Mouse (Mus musculus): ENCODE results near the gene Sccpdh. TPM values are rescaled to one million over a fixed set of nuclear protein-coding genes. Genes with fewer than 3 reads are reported as not detected.

Sccpdh gene
- polyA plus RNA-seq (2014; fragmentation: Nextera tagmentation; extraction: Ambion mirVana) = 112 and 119 TPM in 2 replicates

- under 1% methylated on average over 76 of the region's 84 CpGs for WGBS
- DNase-seq (ENCODE audit: low spot score) (peak; percentile 89), ATAC-seq (ENCODE audit: low FRiP score) (peak; percentile 97)
Measured at GRCm38 (mm10) chr1:179668013-179668805, at the start of gene Sccpdh. Sccpdh (plus strand) TSS chr1:179668210.

GRCm38 (mm10) chr1:179622665-179623064, 45.3 kb upstream of the Sccpdh start:
- ATAC-seq (ENCODE audit: low FRiP score) (no peak), DNase-seq (ENCODE audit: low spot score) (no peak)
- no peak overlapping the region for H3K9ac ChIP-seq (ENCODE audit: low read depth, low read length)
- no peak overlapping the region for H3K27ac ChIP-seq (ENCODE audit: low read depth, low read length)
- no peaks in the 10 kb centered on the region for H3K27me3 ChIP-seq (ENCODE audit: control insufficient read depth, insufficient read depth, low read length)
- no peaks in the 10 kb centered on the region for H3K4me1 ChIP-seq (replicated peaks; ENCODE audit: control insufficient read depth, insufficient read depth, low read length)
- no peaks in the 10 kb centered on the region for H3K9me3 ChIP-seq (ENCODE audit: control insufficient read depth, low read length)
- WGBS = 94% methylated on average over 12 of the region's 12 CpGs
- no peak overlapping the region for H3K4me3 ChIP-seq (ENCODE audit: low read depth, low read length)
- H3K36me3 ChIP-seq (ENCODE audit: control insufficient read depth, insufficient read depth, low read length) = no peaks in the 10 kb centered on the region
- H3K4me2 ChIP-seq (replicated peaks; ENCODE audit: low read depth, low read length) = no peak overlapping the region

More at GRCm38 (mm10) chr1:179668013-179668805, at the start of gene Sccpdh:
- no peaks in the 10 kb centered on the region for H3K9me3 ChIP-seq (ENCODE audit: control insufficient read depth, low read length)
- H3K4me2 ChIP-seq (replicated peaks; ENCODE audit: low read depth, low read length) = peak within 1 kb of the TSS; percentile 62
- no peaks in the 10 kb centered on the region for H3K36me3 ChIP-seq (ENCODE audit: control insufficient read depth, insufficient read depth, low read length)
- H3K27me3 ChIP-seq (ENCODE audit: control insufficient read depth, insufficient read depth, low read length) = no peaks in the 10 kb centered on the region
- peak within 1 kb of the TSS; percentile 79 for H3K9ac ChIP-seq (ENCODE audit: low read depth, low read length)
- peak within 1 kb of the TSS; percentile 82 for H3K27ac ChIP-seq (ENCODE audit: low read depth, low read length)
- H3K4me1 ChIP-seq (replicated peaks; ENCODE audit: control insufficient read depth, insufficient read depth, low read length) = peaks cover 3% of the 10 kb centered on the region; the same call in 1 of the 2 replicates
- peak within 1 kb of the TSS; percentile 63 for H3K4me3 ChIP-seq (ENCODE audit: low read depth, low read length)

- Histone ChIP-seq H3K9ac (ENCODE audit: low read depth, low read length) (no peak overlapping the region), H3K9me3 (ENCODE audit: control insufficient read depth, low read length) (no peaks in the 10 kb centered on the region), H3K4me1 (replicated peaks; ENCODE audit: control insufficient read depth, insufficient read depth, low read length) (no peaks in the 10 kb centered on the region), H3K4me2 (replicated peaks; ENCODE audit: low read depth, low read length) (no peak overlapping the region), H3K27me3 (ENCODE audit: control insufficient read depth, insufficient read depth, low read length) (no peaks in the 10 kb centered on the region), H3K36me3 (ENCODE audit: control insufficient read depth, insufficient read depth, low read length) (no peaks in the 10 kb centered on the region), H3K27ac (ENCODE audit: low read depth, low read length) (no peak overlapping the region), H3K4me3 (ENCODE audit: low read depth, low read length) (no peak overlapping the region)
- WGBS = 65% methylated on average over 4 of the region's 4 CpGs
- DNase-seq (ENCODE audit: low spot score) = peak; percentile 53
- ATAC-seq (ENCODE audit: low FRiP score) = no peak
Measured at GRCm38 (mm10) chr1:179623657-179624056, 44.4 kb upstream of the Sccpdh start.

GRCm38 (mm10) chr1:179624354-179624753, 43.7 kb upstream of the Sccpdh start:
- no peak overlapping the region for H3K4me3 ChIP-seq (ENCODE audit: low read depth, low read length)
- ATAC-seq (ENCODE audit: low FRiP score) (no peak), DNase-seq (ENCODE audit: low spot score) (peak; percentile 76)
- 72% methylated on average over 4 of the region's 4 CpGs for WGBS
- no peaks in the 10 kb centered on the region for H3K4me1 ChIP-seq (replicated peaks; ENCODE audit: control insufficient read depth, insufficient read depth, low read length)
- H3K36me3 ChIP-seq (ENCODE audit: control insufficient read depth, insufficient read depth, low read length) = no peaks in the 10 kb centered on the region
- H3K9ac ChIP-seq (ENCODE audit: low read depth, low read length) = no peak overlapping the region
- no peaks in the 10 kb centered on the region for H3K9me3 ChIP-seq (ENCODE audit: control insufficient read depth, low read length)
- no peak overlapping the region for H3K4me2 ChIP-seq (replicated peaks; ENCODE audit: low read depth, low read length)
- no peak overlapping the region for H3K27ac ChIP-seq (ENCODE audit: low read depth, low read length)
- H3K27me3 ChIP-seq (ENCODE audit: control insufficient read depth, insufficient read depth, low read length) = no peaks in the 10 kb centered on the region

GRCm38 (mm10) chr1:179627855-179628254, 40.2 kb upstream of the Sccpdh start:
- DNase-seq (ENCODE audit: low spot score) = no peak
- H3K4me2 ChIP-seq (replicated peaks; ENCODE audit: low read depth, low read length) = no peak overlapping the region
- no peak overlapping the region for H3K27ac ChIP-seq (ENCODE audit: low read depth, low read length)
- H3K9me3 ChIP-seq (ENCODE audit: control insufficient read depth, low read length) = no peaks in the 10 kb centered on the region
- WGBS = 90% methylated on average over 4 of the region's 4 CpGs
- H3K4me1 ChIP-seq (replicated peaks; ENCODE audit: control insufficient read depth, insufficient read depth, low read length) = no peaks in the 10 kb centered on the region
- no peaks in the 10 kb centered on the region for H3K27me3 ChIP-seq (ENCODE audit: control insufficient read depth, insufficient read depth, low read length)
- H3K4me3 ChIP-seq (ENCODE audit: low read depth, low read length) = no peak overlapping the region
- no peak overlapping the region for H3K9ac ChIP-seq (ENCODE audit: low read depth, low read length)
- ATAC-seq (ENCODE audit: low FRiP score) = no peak
- H3K36me3 ChIP-seq (ENCODE audit: control insufficient read depth, insufficient read depth, low read length) = no peaks in the 10 kb centered on the region

- Histone ChIP-seq H3K9me3 (ENCODE audit: control insufficient read depth, low read length) (no peaks in the 10 kb centered on the region), H3K27ac (ENCODE audit: low read depth, low read length) (no peak overlapping the region), H3K4me2 (replicated peaks; ENCODE audit: low read depth, low read length) (no peak overlapping the region), H3K27me3 (ENCODE audit: control insufficient read depth, insufficient read depth, low read length) (no peaks in the 10 kb centered on the region), H3K4me3 (ENCODE audit: low read depth, low read length) (no peak overlapping the region), H3K9ac (ENCODE audit: low read depth, low read length) (no peak overlapping the region), H3K36me3 (ENCODE audit: control insufficient read depth, insufficient read depth, low read length) (no peaks in the 10 kb centered on the region), H3K4me1 (replicated peaks; ENCODE audit: control insufficient read depth, insufficient read depth, low read length) (no peaks in the 10 kb centered on the region)
- no peak for DNase-seq (ENCODE audit: low spot score)
- no peak for ATAC-seq (ENCODE audit: low FRiP score)
- WGBS = 73% methylated on average over 8 of the region's 8 CpGs
Measured at GRCm38 (mm10) chr1:179628438-179629106, 39.4 kb upstream of the Sccpdh start.

- H3K27me3 ChIP-seq (ENCODE audit: control insufficient read depth, insufficient read depth, low read length) = no peaks in the 10 kb centered on the region
- H3K4me1 ChIP-seq (replicated peaks; ENCODE audit: control insufficient read depth, insufficient read depth, low read length) = no peaks in the 10 kb centered on the region
- 83% methylated on average over 5 of the region's 5 CpGs for WGBS
- no peak for ATAC-seq (ENCODE audit: low FRiP score)
- no peak overlapping the region for H3K27ac ChIP-seq (ENCODE audit: low read depth, low read length)
- H3K4me2 ChIP-seq (replicated peaks; ENCODE audit: low read depth, low read length) = no peak overlapping the region
- H3K4me3 ChIP-seq (ENCODE audit: low read depth, low read length) = no peak overlapping the region
- DNase-seq (ENCODE audit: low spot score) = no peak
- no peak overlapping the region for H3K9ac ChIP-seq (ENCODE audit: low read depth, low read length)
- no peaks in the 10 kb centered on the region for H3K36me3 ChIP-seq (ENCODE audit: control insufficient read depth, insufficient read depth, low read length)
- no peaks in the 10 kb centered on the region for H3K9me3 ChIP-seq (ENCODE audit: control insufficient read depth, low read length)
Measured at GRCm38 (mm10) chr1:179629276-179629675, 38.7 kb upstream of the Sccpdh start.

GRCm38 (mm10) chr1:179632746-179633413, 35.1 kb upstream of the Sccpdh start:
- Histone ChIP-seq H3K27ac (ENCODE audit: low read depth, low read length) (no peak overlapping the region), H3K4me2 (replicated peaks; ENCODE audit: low read depth, low read length) (no peak overlapping the region), H3K36me3 (ENCODE audit: control insufficient read depth, insufficient read depth, low read length) (no peaks in the 10 kb centered on the region), H3K27me3 (ENCODE audit: control insufficient read depth, insufficient read depth, low read length) (no peaks in the 10 kb centered on the region), H3K9ac (ENCODE audit: low read depth, low read length) (no peak overlapping the region), H3K4me1 (replicated peaks; ENCODE audit: control insufficient read depth, insufficient read depth, low read length) (no peaks in the 10 kb centered on the region), H3K4me3 (ENCODE audit: low read depth, low read length) (no peak overlapping the region), H3K9me3 (ENCODE audit: control insufficient read depth, low read length) (no peaks in the 10 kb centered on the region)
- ATAC-seq (ENCODE audit: low FRiP score) (no peak), DNase-seq (ENCODE audit: low spot score) (no peak)
- 85% methylated on average over 11 of the region's 11 CpGs for WGBS
